Mouse (Mus musculus) liver, embryonic 13.5 days (tissue): ENCODE data around the gene Rag1. TPM values are rescaled to one million over a fixed set of nuclear protein-coding genes. Genes with fewer than 3 reads are reported as not detected.

Experiments
- ATAC-seq: fragments of 200-750 bp; cut with Nextera tagmentation; 2 replicates; pipeline ENCODE4 v1.8.0; 2017; ENCODE audit warnings: low read depth, mild to moderate bottlenecking, moderate number of reproducible peaks, moderate library complexity
- DNase-seq: peaks from one replicate; pipeline ENCODE4 v3.0.0; 2022
- H3K27ac ChIP-seq: fragments of 300-500 bp; sonication (generic); 2 replicates; pipeline ENCODE4 v1.5.1; 2015; ENCODE audit warnings: moderate library complexity, mild to moderate bottlenecking, inconsistent platforms
- H3K27me3 ChIP-seq: fragments of 300-500 bp; sonication (generic); 2 replicates; pipeline ENCODE4 v1.6.1; 2015; ENCODE audit warnings: mild to moderate bottlenecking, inconsistent platforms
- H3K36me3 ChIP-seq: fragments of 300-500 bp; sonication (generic); 2 replicates; pipeline ENCODE4 v1.6.1; 2015; ENCODE audit warnings: mild to moderate bottlenecking, inconsistent platforms
- H3K4me1 ChIP-seq: fragments of 300-500 bp; sonication (generic); replicated peaks from 2 replicates; pipeline ENCODE4 v1.6.1; 2015; ENCODE audit warnings: inconsistent platforms
- H3K4me2 ChIP-seq: fragments of 300-500 bp; sonication (generic); 2 replicates; pipeline ENCODE4 v1.6.1; 2015; ENCODE audit warnings: inconsistent platforms, mild to moderate bottlenecking, moderate library complexity
- H3K4me3 ChIP-seq: fragments of 300-500 bp; sonication (generic); replicated peaks from 2 replicates; pipeline ENCODE4 v1.5.1; 2015; ENCODE audit warnings: mild to moderate bottlenecking, inconsistent platforms
- H3K9ac ChIP-seq: fragments of 300-500 bp; sonication (generic); 2 replicates; pipeline ENCODE4 v1.6.1; 2015; ENCODE audit warnings: mild to moderate bottlenecking, inconsistent platforms
- H3K9me3 ChIP-seq: fragments of 300-500 bp; sonication (generic); replicated peaks from 2 replicates; pipeline ENCODE4 v1.6.1; 2016; ENCODE audit warnings: inconsistent platforms
- WGBS: fragments of 180-500 bp; shearing (Covaris S2); methylation state at CpG from one replicate; pipeline ENCODE4 v1.1.7; 2015; ENCODE audit not compliant: insufficient replicate concordance; 5-methylcytosine and 5-hydroxymethylcytosine counted together
- polyA plus RNA-seq: library from polyadenylated mRNA; unstranded; fragments of >200 nt; fragmentation: Nextera tagmentation; extraction: Ambion mirVana; gene quantifications from 2 replicates; pipeline ENCODE4 v1.2.1, GENCODE M21; 2015

Rag1 gene
- polyA plus RNA-seq, 1 experiment from 2014 or later, result 0.06 TPM

GRCm38 (mm10) chr2:101608232-101608894 lies 40.9 kb downstream of the Rag1 start:
- no peak overlapping the region for H3K9ac ChIP-seq
- H3K4me3 ChIP-seq, result no peak overlapping the region
- WGBS, result 67% methylated on average over 7 of the region's 7 CpGs
- no peaks in the 10 kb centered on the region for H3K9me3 ChIP-seq
- DNase-seq, result no peak
- H3K36me3 ChIP-seq, result no peaks in the 10 kb centered on the region
- no peaks in the 10 kb centered on the region for H3K4me1 ChIP-seq
- H3K27me3 ChIP-seq, result no peaks in the 10 kb centered on the region
- no peak overlapping the region for H3K4me2 ChIP-seq
- H3K27ac ChIP-seq, result no peak overlapping the region
- no peak for ATAC-seq

DNA sequence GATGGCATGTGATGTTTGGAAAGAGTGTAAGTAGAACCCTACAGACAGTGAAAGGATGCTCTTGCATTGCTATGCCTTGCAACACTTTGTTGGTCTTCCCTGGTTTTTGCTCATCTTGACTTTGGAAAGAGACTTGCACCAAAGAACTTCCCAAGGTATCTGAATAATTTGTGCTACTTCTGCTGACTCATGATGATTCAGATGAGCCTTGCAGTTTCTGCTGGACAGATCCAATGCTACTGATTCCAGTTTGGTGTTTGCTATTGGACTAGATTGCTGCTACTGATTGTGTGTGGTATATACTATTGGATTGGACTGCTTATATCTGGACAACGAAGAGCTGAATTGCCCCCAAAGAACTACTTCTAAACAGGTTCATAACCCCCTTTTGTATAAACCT lies 46.2 kb downstream of the Rag1 start:
- no peak for ATAC-seq
- no peak overlapping the region for H3K4me3 ChIP-seq
- no peak overlapping the region for H3K4me2 ChIP-seq
- no peak for DNase-seq
- H3K4me1 ChIP-seq, result no peaks in the 10 kb centered on the region
- H3K36me3 ChIP-seq, result no peaks in the 10 kb centered on the region
- no peaks in the 10 kb centered on the region for H3K9me3 ChIP-seq
- WGBS, result 58% methylated on average over 1 of the region's 1 CpGs
- H3K27me3 ChIP-seq, result no peaks in the 10 kb centered on the region
- no peak overlapping the region for H3K27ac ChIP-seq
- H3K9ac ChIP-seq, result no peak overlapping the region

DNA sequence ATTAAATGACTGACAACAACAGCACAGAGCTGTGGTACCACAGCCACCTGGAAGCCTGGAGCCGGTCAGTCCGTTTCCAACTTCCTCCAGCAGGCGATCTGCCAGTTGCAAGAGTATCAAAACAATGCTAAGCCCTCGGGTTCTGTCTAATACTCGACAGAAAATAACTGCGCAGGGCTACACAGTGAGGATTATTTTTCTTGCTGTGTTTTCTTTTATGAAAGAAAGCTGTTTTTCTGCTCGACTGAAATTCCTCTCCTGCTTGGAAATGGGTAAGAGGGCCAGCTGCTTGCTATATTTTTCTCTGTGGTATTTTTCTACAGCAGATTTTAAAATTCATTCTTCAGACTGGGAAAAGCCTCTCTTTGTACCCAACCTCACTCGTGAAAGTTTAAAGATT lies 48.6 kb downstream of the Rag1 start:
- 48% methylated on average over 8 of the region's 8 CpGs for WGBS
- no peaks in the 10 kb centered on the region for H3K27me3 ChIP-seq
- no peaks in the 10 kb centered on the region for H3K4me1 ChIP-seq
- H3K27ac ChIP-seq, result no peak overlapping the region
- no peak overlapping the region for H3K4me3 ChIP-seq
- H3K9me3 ChIP-seq, result no peaks in the 10 kb centered on the region
- no peak overlapping the region for H3K4me2 ChIP-seq
- no peaks in the 10 kb centered on the region for H3K36me3 ChIP-seq
- H3K9ac ChIP-seq, result no peak overlapping the region
- no peak for ATAC-seq
- no peak for DNase-seq

GRCm38 (mm10) chr2:101598190-101599181 lies 50.8 kb downstream of the Rag1 start:
- DNase-seq, result no peak
- Histone ChIP-seq H3K27ac (no peak overlapping the region), H3K4me3 (no peak overlapping the region), H3K4me1 (no peaks in the 10 kb centered on the region), H3K4me2 (no peak overlapping the region), H3K36me3 (no peaks in the 10 kb centered on the region), H3K27me3 (no peaks in the 10 kb centered on the region), H3K9me3 (no peaks in the 10 kb centered on the region), H3K9ac (no peak overlapping the region)
- no peak for ATAC-seq
- whole genome bisulfite sequencing, result 71% methylated on average over 13 of the region's 13 CpGs

- ATAC-seq (no peak), DNase-seq (no peak)
- no peaks in the 10 kb centered on the region for H3K27me3 ChIP-seq
- H3K9me3 ChIP-seq, result no peaks in the 10 kb centered on the region
- H3K27ac ChIP-seq, result no peak overlapping the region
- no peak overlapping the region for H3K9ac ChIP-seq
- H3K4me3 ChIP-seq, result no peak overlapping the region
- H3K4me2 ChIP-seq, result no peak overlapping the region
- no peaks in the 10 kb centered on the region for H3K36me3 ChIP-seq
- no peaks in the 10 kb centered on the region for H3K4me1 ChIP-seq
Observed at GRCm38 (mm10) chr2:101597186-101597585, 52.1 kb downstream of the Rag1 start.

DNA sequence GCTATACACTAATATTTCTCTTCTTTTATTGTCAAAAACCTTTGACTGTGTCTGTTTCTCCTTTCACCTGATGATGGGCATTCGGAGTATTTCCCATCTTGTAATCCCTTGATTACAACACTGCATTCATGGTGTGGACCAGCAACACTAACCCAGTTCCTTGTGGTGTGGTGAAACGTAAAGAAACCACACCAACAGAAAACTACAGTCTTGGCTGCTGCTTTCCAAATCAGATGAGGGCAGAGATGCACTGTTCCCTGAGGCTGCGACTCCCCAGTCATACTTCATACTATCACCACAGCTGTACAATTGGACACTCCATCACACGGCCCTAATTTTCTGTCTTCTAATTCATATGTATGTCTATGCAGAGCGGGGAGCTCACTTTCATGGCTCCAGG lies 54.6 kb downstream of the Rag1 start:
- H3K9me3 ChIP-seq, result no peaks in the 10 kb centered on the region
- no peaks in the 10 kb centered on the region for H3K27me3 ChIP-seq
- H3K36me3 ChIP-seq, result no peaks in the 10 kb centered on the region
- H3K4me1 ChIP-seq, result no peaks in the 10 kb centered on the region
- DNase-seq (no peak), ATAC-seq (no peak)
- no peak overlapping the region for H3K4me2 ChIP-seq
- no peak overlapping the region for H3K27ac ChIP-seq
- H3K4me3 ChIP-seq, result no peak overlapping the region
- no peak overlapping the region for H3K9ac ChIP-seq
- 67% methylated on average over 5 of the region's 5 CpGs for WGBS

- 69% methylated on average over 8 of the region's 8 CpGs for WGBS
- H3K4me1 ChIP-seq, result no peaks in the 10 kb centered on the region
- DNase-seq, result no peak
- no peak overlapping the region for H3K9ac ChIP-seq
- ATAC-seq, result no peak
- no peak overlapping the region for H3K27ac ChIP-seq
- no peaks in the 10 kb centered on the region for H3K27me3 ChIP-seq
- H3K9me3 ChIP-seq, result no peaks in the 10 kb centered on the region
- H3K4me3 ChIP-seq, result no peak overlapping the region
- no peaks in the 10 kb centered on the region for H3K36me3 ChIP-seq
- no peak overlapping the region for H3K4me2 ChIP-seq
Observed at GRCm38 (mm10) chr2:101592886-101593285, 56.4 kb downstream of the Rag1 start.

- Histone ChIP-seq H3K9me3 (no peaks in the 10 kb centered on the region), H3K9ac (no peak overlapping the region), H3K27me3 (no peaks in the 10 kb centered on the region), H3K4me2 (no peak overlapping the region), H3K36me3 (no peaks in the 10 kb centered on the region), H3K4me1 (no peaks in the 10 kb centered on the region), H3K4me3 (no peak overlapping the region), H3K27ac (no peak overlapping the region)
- 59% methylated on average over 10 of the region's 10 CpGs for WGBS
- DNase-seq, result no peak
- ATAC-seq, result no peak
Observed at GRCm38 (mm10) chr2:101592023-101592841, 57.1 kb downstream of the Rag1 start.

GRCm38 (mm10) chr2:101591356-101591755 lies 57.9 kb downstream of the Rag1 start:
- Histone ChIP-seq H3K4me1 (no peaks in the 10 kb centered on the region), H3K4me3 (no peak overlapping the region), H3K36me3 (no peaks in the 10 kb centered on the region), H3K27me3 (no peaks in the 10 kb centered on the region), H3K4me2 (no peak overlapping the region), H3K9me3 (no peaks in the 10 kb centered on the region), H3K9ac (no peak overlapping the region), H3K27ac (no peak overlapping the region)
- DNase-seq (no peak), ATAC-seq (no peak)
- 66% methylated on average over 8 of the region's 8 CpGs for WGBS
